Mouse (Mus musculus) retina, postnatal 7 days (tissue): ENCODE measurements around the gene B3gnt2.

Source experiments
- DNase-seq: peaks from one replicate; pipeline ENCODE4 v3.0.0-alpha.2; 2012; ENCODE audit warnings: low read depth, low spot score

The B3gnt2 gene

GRCm38 (mm10) chr11:22871628-22872306 lies 11.0 kb upstream of the B3gnt2 start:
- DNase-seq, result no peak

- no peak for DNase-seq
These were observed 7.8 kb upstream of the B3gnt2 start for GRCm38 (mm10) chr11:22868582-22868981.

GRCm38 (mm10) chr11:22867691-22868090 lies 6.9 kb upstream of the B3gnt2 start:
- DNase-seq, result no peak

GRCm38 (mm10) chr11:22865635-22866246 lies 5.0 kb upstream of the B3gnt2 start:
- DNase-seq, result no peak

GRCm38 (mm10) chr11:22864305-22865060 lies 3.7 kb upstream of the B3gnt2 start:
- no peak for DNase-seq

- no peak for DNase-seq
These were observed 2.8 kb upstream of the B3gnt2 start for GRCm38 (mm10) chr11:22863581-22863980.

GRCm38 (mm10) chr11:22861315-22861714 lies 554 bp upstream of the B3gnt2 start:
- no peak for DNase-seq

- DNase-seq, result peak; percentile 33
These were observed 977 bp downstream of the B3gnt2 start for GRCm38 (mm10) chr11:22859633-22860334.

- DNase-seq, result no peak
These were observed 1.5 kb downstream of the B3gnt2 start for GRCm38 (mm10) chr11:22859301-22859632.

GRCm38 (mm10) chr11:22858441-22859300 lies 2.1 kb downstream of the B3gnt2 start:
- no peak for DNase-seq

- no peak for DNase-seq
These were observed 2.9 kb downstream of the B3gnt2 start for GRCm38 (mm10) chr11:22857705-22858440.

GRCm38 (mm10) chr11:22857106-22857704 lies 3.6 kb downstream of the B3gnt2 start:
- no peak for DNase-seq

GRCm38 (mm10) chr11:22856371-22856965 lies 4.3 kb downstream of the B3gnt2 start:
- DNase-seq, result no peak

GRCm38 (mm10) chr11:22854571-22854970 lies 6.2 kb downstream of the B3gnt2 start:
- no peak for DNase-seq

- no peak for DNase-seq
These were observed 7.1 kb downstream of the B3gnt2 start for GRCm38 (mm10) chr11:22853477-22854157.

GRCm38 (mm10) chr11:22852510-22852909 lies 8.3 kb downstream of the B3gnt2 start:
- DNase-seq, result no peak

- no peak for DNase-seq
These were observed 9.3 kb downstream of the B3gnt2 start for GRCm38 (mm10) chr11:22851416-22851815.

GRCm38 (mm10) chr11:22850077-22850476 lies 10.7 kb downstream of the B3gnt2 start:
- no peak for DNase-seq

GRCm38 (mm10) chr11:22848649-22849195 lies 12.0 kb downstream of the B3gnt2 start:
- no peak for DNase-seq
